Mouse (Mus musculus): ENCODE results near the gene Uchl5. TPM values are rescaled to one million over a fixed set of nuclear protein-coding genes. Genes with fewer than 3 reads are reported as not detected.

The Uchl5 gene
- polyA plus RNA-seq, 1 experiment = 23.4 TPM

DNA sequence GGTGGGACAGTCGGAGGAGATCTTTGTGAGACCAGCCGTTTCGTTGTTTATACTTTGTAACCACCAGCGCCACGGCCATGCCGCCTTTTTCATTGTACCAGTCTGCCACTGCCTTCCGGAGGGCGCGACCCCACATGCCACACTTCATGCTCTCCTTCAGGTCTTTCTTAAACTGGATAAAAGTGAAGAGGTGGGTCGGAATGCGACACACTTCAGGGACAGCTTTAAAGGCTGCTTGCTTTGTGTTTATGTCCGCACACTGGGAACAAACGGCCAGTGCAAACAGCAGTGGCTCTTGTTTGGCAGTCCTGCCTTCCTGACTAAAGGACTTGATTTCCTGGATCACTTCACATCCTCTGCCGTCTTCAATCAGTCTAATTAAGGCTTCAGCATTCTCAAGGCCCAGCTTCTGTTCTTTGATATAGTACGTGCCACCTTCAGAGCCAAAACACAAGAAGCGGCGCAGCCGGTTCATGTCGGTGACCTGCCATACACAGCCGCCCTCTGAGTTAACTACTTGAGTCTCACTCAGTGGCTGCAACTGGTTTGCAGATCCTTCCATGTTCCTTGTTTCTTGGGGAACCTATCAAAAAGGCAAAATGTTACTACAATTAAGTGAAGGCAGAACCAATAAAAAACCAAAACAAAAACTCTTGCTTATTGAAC, 6.5 kb upstream of the Uchl5 start:
- Histone ChIP-seq H3K79me2 (ENCODE audit: control insufficient read depth, insufficient read depth) (peaks cover 44% of the 10 kb centered on the region), H3K27me3 (ENCODE audit: control insufficient read depth, insufficient read depth, insufficient read length) (no peaks in the 10 kb centered on the region), H3ac (ENCODE audit: control insufficient read depth, insufficient read length, low read depth) (no peak overlapping the region), H3K36me3 (ENCODE audit: control insufficient read depth, insufficient read depth) (peaks cover 37% of the 10 kb centered on the region), H3K4me3 (ENCODE audit: insufficient read depth, poor library complexity, severe bottlenecking) (no peak overlapping the region), H3K79me3 (ENCODE audit: low read depth) (peaks cover 18% of the 10 kb centered on the region)
- TF ChIP-seq MAX (IDR thresholded peaks at IDR 0.05) (no peak), MYOG (IDR thresholded peaks at IDR 0.05; ENCODE audit: control insufficient read depth, extremely low read depth, insufficient read length) (no peak), CTCF (IDR thresholded peaks at IDR 0.05; ENCODE audit: control insufficient read depth, insufficient read depth, insufficient read length) (no peak), FOSL1 (IDR thresholded peaks at IDR 0.05; ENCODE audit: insufficient read depth, low read length, poor library complexity, severe bottlenecking) (no peak), CEBPB (IDR thresholded peaks at IDR 0.05; ENCODE audit: low read depth) (no peak), USF1 (IDR thresholded peaks at IDR 0.05; ENCODE audit: low read depth) (no peak)

DNA sequence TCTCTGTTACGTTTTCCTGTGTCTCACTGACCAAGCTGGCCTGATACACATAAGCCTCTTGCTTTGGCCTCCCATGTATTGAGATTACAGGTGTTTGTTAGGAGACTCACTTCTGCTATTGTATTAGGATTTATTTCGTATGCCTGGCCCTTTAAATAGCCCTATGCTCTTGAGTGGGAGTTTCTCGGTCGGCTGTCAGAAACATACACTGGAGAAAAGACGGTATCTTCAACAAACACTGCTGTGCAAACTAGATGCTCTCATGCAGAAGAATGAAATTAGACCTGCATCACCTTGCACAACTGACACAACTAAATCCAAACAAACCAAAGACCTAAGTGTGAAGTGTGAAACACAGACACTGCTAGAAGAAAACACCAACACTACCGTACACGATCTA, 4.0 kb upstream of the Uchl5 start:
- no peaks in the 10 kb centered on the region for H3K27me3 ChIP-seq (ENCODE audit: control insufficient read depth, insufficient read depth, insufficient read length)
- H3K79me3 ChIP-seq (ENCODE audit: low read depth) = peaks cover 29% of the 10 kb centered on the region
- TF ChIP-seq MAX (IDR thresholded peaks at IDR 0.05) = no peak
- no peak for TF ChIP-seq CEBPB (IDR thresholded peaks at IDR 0.05; ENCODE audit: low read depth)
- no peak overlapping the region for H3ac ChIP-seq (ENCODE audit: control insufficient read depth, insufficient read length, low read depth)
- H3K79me2 ChIP-seq (ENCODE audit: control insufficient read depth, insufficient read depth) = peaks cover 64% of the 10 kb centered on the region
- no peak overlapping the region for H3K4me3 ChIP-seq (ENCODE audit: insufficient read depth, poor library complexity, severe bottlenecking)
- H3K36me3 ChIP-seq (ENCODE audit: control insufficient read depth, insufficient read depth) = peaks cover 21% of the 10 kb centered on the region

DNA sequence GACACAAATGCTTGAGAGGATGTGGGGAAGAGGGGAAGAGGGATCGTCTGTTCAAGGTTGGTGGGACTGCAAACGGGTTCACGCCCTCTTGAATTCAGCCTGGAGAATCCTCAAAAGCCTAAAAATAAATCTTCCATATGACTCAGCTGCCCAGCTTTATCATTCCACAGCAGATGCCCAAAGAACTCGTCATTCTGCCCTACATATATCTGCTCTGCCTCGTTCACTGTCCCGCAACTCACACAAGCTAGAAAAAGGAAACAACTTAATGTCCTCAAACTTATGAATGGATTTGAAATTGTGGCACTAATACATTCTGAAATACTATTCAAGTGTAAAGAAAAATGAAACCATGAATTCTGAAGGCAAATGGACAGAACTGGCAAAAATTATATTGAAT, 3.2 kb upstream of the Uchl5 start:
- Histone ChIP-seq H3K36me3 (ENCODE audit: control insufficient read depth, insufficient read depth) (peaks cover 19% of the 10 kb centered on the region), H3K4me3 (ENCODE audit: insufficient read depth, poor library complexity, severe bottlenecking) (no peak overlapping the region), H3K79me2 (ENCODE audit: control insufficient read depth, insufficient read depth) (peaks cover 72% of the 10 kb centered on the region), H3K79me3 (ENCODE audit: low read depth) (peaks cover 37% of the 10 kb centered on the region), H3ac (ENCODE audit: control insufficient read depth, insufficient read length, low read depth) (no peak overlapping the region), H3K27me3 (ENCODE audit: control insufficient read depth, insufficient read depth, insufficient read length) (no peaks in the 10 kb centered on the region)
- TF ChIP-seq MAX (IDR thresholded peaks at IDR 0.05) (no peak), CEBPB (IDR thresholded peaks at IDR 0.05; ENCODE audit: low read depth) (no peak)

DNA sequence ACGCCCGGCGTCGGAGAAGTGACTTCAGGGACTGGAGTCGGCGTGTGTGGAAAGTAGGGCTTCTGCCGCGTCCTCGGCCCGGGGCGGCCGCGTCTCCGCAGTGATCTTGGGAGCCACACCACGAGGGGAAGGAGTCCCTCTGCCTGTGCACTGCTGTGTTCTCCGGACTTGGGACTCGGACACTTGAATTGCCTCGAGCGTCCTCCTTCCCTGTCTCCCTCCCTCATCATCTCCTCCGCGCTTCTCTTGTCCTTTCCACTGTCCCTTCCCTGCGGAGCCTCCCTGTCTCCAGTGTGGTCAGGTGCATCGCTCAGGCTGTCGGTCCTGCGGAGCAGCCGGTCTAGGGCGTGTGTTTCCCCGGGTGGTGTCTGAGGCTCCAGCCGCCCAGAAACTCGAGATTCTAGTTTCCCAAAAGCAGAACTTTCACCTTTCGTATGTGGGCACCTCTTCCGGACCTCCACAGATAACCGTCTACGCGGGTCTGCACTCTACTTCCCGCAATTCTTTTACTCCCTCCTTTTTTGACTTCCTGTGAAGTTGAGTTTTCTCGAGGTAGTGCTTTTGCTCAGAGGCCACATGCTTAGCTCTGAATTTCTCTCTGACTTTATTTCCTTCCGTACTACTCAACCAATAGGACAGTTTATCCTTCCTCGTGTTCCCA, 616 bp downstream of the Uchl5 start:
- TF ChIP-seq FOSL1 (IDR thresholded peaks at IDR 0.05; ENCODE audit: insufficient read depth, low read length, poor library complexity, severe bottlenecking) (no peak), CEBPB (IDR thresholded peaks at IDR 0.05; ENCODE audit: low read depth) (no peak), USF1 (IDR thresholded peaks at IDR 0.05; ENCODE audit: low read depth) (no peak), MYOD1 (IDR thresholded peaks at IDR 0.05; ENCODE audit: control insufficient read depth, insufficient read length, low read depth) (no peak)
- Histone ChIP-seq H3ac (ENCODE audit: control insufficient read depth, insufficient read length, low read depth) (peak overlapping the region; percentile 89), H3K79me2 (ENCODE audit: control insufficient read depth, insufficient read depth) (peaks cover 91% of the 10 kb centered on the region), H3K4me3 (ENCODE audit: insufficient read depth, poor library complexity, severe bottlenecking) (peak overlapping the region; percentile 90), H3K79me3 (ENCODE audit: low read depth) (peaks cover 47% of the 10 kb centered on the region), H3K36me3 (ENCODE audit: control insufficient read depth, insufficient read depth) (peaks cover 14% of the 10 kb centered on the region), H3K27me3 (ENCODE audit: control insufficient read depth, insufficient read depth, insufficient read length) (no peaks in the 10 kb centered on the region)

GRCm38 (mm10) chr1:143788584-143789227, 11.6 kb downstream of the Uchl5 start:
- no peak overlapping the region for H3K4me3 ChIP-seq (ENCODE audit: insufficient read depth, poor library complexity, severe bottlenecking)
- TF ChIP-seq USF1 (IDR thresholded peaks at IDR 0.05; ENCODE audit: low read depth) = no peak
- no peak for TF ChIP-seq MAX (IDR thresholded peaks at IDR 0.05)
- TF ChIP-seq CTCF (IDR thresholded peaks at IDR 0.05; ENCODE audit: control insufficient read depth, insufficient read depth, insufficient read length) = peak; percentile 5
- H3K79me2 ChIP-seq (ENCODE audit: control insufficient read depth, insufficient read depth) = peaks cover 11% of the 10 kb centered on the region
- no peak overlapping the region for H3ac ChIP-seq (ENCODE audit: control insufficient read depth, insufficient read length, low read depth)
- no peaks in the 10 kb centered on the region for H3K79me3 ChIP-seq (ENCODE audit: low read depth)
- no peaks in the 10 kb centered on the region for H3K27me3 ChIP-seq (ENCODE audit: control insufficient read depth, insufficient read depth, insufficient read length)
- H3K36me3 ChIP-seq (ENCODE audit: control insufficient read depth, insufficient read depth) = peaks cover 44% of the 10 kb centered on the region

DNA sequence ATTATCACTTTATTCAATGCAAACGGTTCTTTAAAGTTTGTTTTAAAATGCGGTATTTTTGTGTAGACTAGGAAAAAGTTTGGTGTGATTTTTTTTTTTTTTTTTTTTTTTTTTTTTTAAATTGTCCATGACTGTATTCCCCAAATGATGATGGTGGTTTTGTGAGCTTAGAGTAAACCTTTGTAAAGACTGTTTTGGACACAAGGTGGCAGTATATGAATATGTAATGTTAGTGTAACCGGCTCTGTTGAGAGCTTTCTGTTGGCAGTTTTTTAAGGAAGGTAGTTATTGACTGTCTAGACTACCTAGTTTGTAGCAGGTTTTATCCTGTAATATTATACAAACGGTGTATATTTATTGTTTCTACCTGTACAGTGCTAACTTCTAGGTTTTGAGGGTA, 26.5 kb downstream of the Uchl5 start:
- Histone ChIP-seq H3K27me3 (ENCODE audit: control insufficient read depth, insufficient read depth, insufficient read length) (no peaks in the 10 kb centered on the region), H3K4me3 (ENCODE audit: insufficient read depth, poor library complexity, severe bottlenecking) (no peak overlapping the region), H3K79me3 (ENCODE audit: low read depth) (no peaks in the 10 kb centered on the region), H3ac (ENCODE audit: control insufficient read depth, insufficient read length, low read depth) (no peak overlapping the region), H3K36me3 (ENCODE audit: control insufficient read depth, insufficient read depth) (peaks cover 45% of the 10 kb centered on the region), H3K79me2 (ENCODE audit: control insufficient read depth, insufficient read depth) (no peaks in the 10 kb centered on the region)
- no peak for TF ChIP-seq MYOD1 (IDR thresholded peaks at IDR 0.05; ENCODE audit: control insufficient read depth, insufficient read length, low read depth)
- no peak for TF ChIP-seq USF1 (IDR thresholded peaks at IDR 0.05; ENCODE audit: low read depth)
- TF ChIP-seq FOSL1 (IDR thresholded peaks at IDR 0.05; ENCODE audit: insufficient read depth, low read length, poor library complexity, severe bottlenecking) = no peak
- TF ChIP-seq MAX (IDR thresholded peaks at IDR 0.05) = no peak
- no peak for TF ChIP-seq CEBPB (IDR thresholded peaks at IDR 0.05; ENCODE audit: low read depth)
- no peak for TF ChIP-seq MYOG (IDR thresholded peaks at IDR 0.05; ENCODE audit: control insufficient read depth, extremely low read depth, insufficient read length)
- TF ChIP-seq CTCF (IDR thresholded peaks at IDR 0.05; ENCODE audit: control insufficient read depth, insufficient read depth, insufficient read length) = no peak

Measured in C2C12 (cell line).